Mouse (Mus musculus): ENCODE data around the gene Plppr5. TPM values are rescaled to one million over a fixed set of nuclear protein-coding genes. Genes with fewer than 3 reads are reported as not detected.

Gene Plppr5
- polyA plus RNA-seq, 1 experiment from 2014 or later: 1.8 TPM

GRCm38 (mm10) chr3:117684640-117685039, 110.0 kb downstream of the Plppr5 start:
- Histone ChIP-seq H3K4me3 (ENCODE audit: low read depth, low read length) (no peak overlapping the region), H3K9me3 (ENCODE audit: control insufficient read depth) (no peaks in the 10 kb centered on the region), H3K4me1 (replicated peaks; ENCODE audit: control insufficient read depth, insufficient read depth, low read length) (no peaks in the 10 kb centered on the region), H3K4me2 (replicated peaks; ENCODE audit: low read depth) (no peak overlapping the region), H3K27ac (ENCODE audit: low read depth, low read length) (no peak overlapping the region), H3K9ac (ENCODE audit: low read depth, low read length) (no peak overlapping the region), H3K27me3 (replicated peaks; ENCODE audit: control insufficient read depth, insufficient read depth, low read length) (no peaks in the 10 kb centered on the region), H3K36me3 (ENCODE audit: control insufficient read depth, insufficient read depth) (no peaks in the 10 kb centered on the region)
- no peak for TF ChIP-seq CTCF (IDR thresholded peaks at IDR 0.05; ENCODE audit: low read depth)
- WGBS: 78% methylated on average over 6 of the region's 6 CpGs
- no peak for ATAC-seq

- H3K4me3 ChIP-seq (ENCODE audit: low read depth, low read length): no peak overlapping the region
- no peak overlapping the region for H3K4me2 ChIP-seq (replicated peaks; ENCODE audit: low read depth)
- H3K36me3 ChIP-seq (ENCODE audit: control insufficient read depth, insufficient read depth): no peaks in the 10 kb centered on the region
- no peaks in the 10 kb centered on the region for H3K4me1 ChIP-seq (replicated peaks; ENCODE audit: control insufficient read depth, insufficient read depth, low read length)
- ATAC-seq: no peak
- no peaks in the 10 kb centered on the region for H3K27me3 ChIP-seq (replicated peaks; ENCODE audit: control insufficient read depth, insufficient read depth, low read length)
- no peak overlapping the region for H3K27ac ChIP-seq (ENCODE audit: low read depth, low read length)
- H3K9me3 ChIP-seq (ENCODE audit: control insufficient read depth): no peaks in the 10 kb centered on the region
- TF ChIP-seq CTCF (IDR thresholded peaks at IDR 0.05; ENCODE audit: low read depth): no peak
- no peak overlapping the region for H3K9ac ChIP-seq (ENCODE audit: low read depth, low read length)
- WGBS: 86% methylated on average over 3 of the region's 3 CpGs
Measured at GRCm38 (mm10) chr3:117686036-117686435, 111.4 kb downstream of the Plppr5 start.

- H3K4me3 ChIP-seq (ENCODE audit: low read depth, low read length): no peak overlapping the region
- no peak for ATAC-seq
Measured at GRCm38 (mm10) chr3:117686648-117687047, 112.0 kb downstream of the Plppr5 start.

GRCm38 (mm10) chr3:117694736-117695135, 120.1 kb downstream of the Plppr5 start:
- Histone ChIP-seq H3K36me3 (ENCODE audit: control insufficient read depth, insufficient read depth) (no peaks in the 10 kb centered on the region), H3K9me3 (ENCODE audit: control insufficient read depth) (no peaks in the 10 kb centered on the region), H3K4me2 (replicated peaks; ENCODE audit: low read depth) (no peak overlapping the region), H3K27me3 (replicated peaks; ENCODE audit: control insufficient read depth, insufficient read depth, low read length) (no peaks in the 10 kb centered on the region), H3K9ac (ENCODE audit: low read depth, low read length) (no peak overlapping the region), H3K4me1 (replicated peaks; ENCODE audit: control insufficient read depth, insufficient read depth, low read length) (no peaks in the 10 kb centered on the region), H3K4me3 (ENCODE audit: low read depth, low read length) (no peak overlapping the region), H3K27ac (ENCODE audit: low read depth, low read length) (no peak overlapping the region)
- no peak for ATAC-seq
- TF ChIP-seq CTCF (IDR thresholded peaks at IDR 0.05; ENCODE audit: low read depth): no peak
- 55% methylated on average over 1 of the region's 1 CpGs for WGBS

More at GRCm38 (mm10) chr3:117686648-117687047, 112.0 kb downstream of the Plppr5 start:
- Histone ChIP-seq H3K36me3 (ENCODE audit: control insufficient read depth, insufficient read depth) (no peaks in the 10 kb centered on the region), H3K4me2 (replicated peaks; ENCODE audit: low read depth) (no peak overlapping the region), H3K27me3 (replicated peaks; ENCODE audit: control insufficient read depth, insufficient read depth, low read length) (no peaks in the 10 kb centered on the region), H3K9ac (ENCODE audit: low read depth, low read length) (no peak overlapping the region), H3K4me1 (replicated peaks; ENCODE audit: control insufficient read depth, insufficient read depth, low read length) (no peaks in the 10 kb centered on the region), H3K9me3 (ENCODE audit: control insufficient read depth) (no peaks in the 10 kb centered on the region), H3K27ac (ENCODE audit: low read depth, low read length) (no peak overlapping the region)
- TF ChIP-seq CTCF (IDR thresholded peaks at IDR 0.05; ENCODE audit: low read depth): no peak
- WGBS: 80% methylated on average over 7 of the region's 7 CpGs

GRCm38 (mm10) chr3:117696350-117696749, 121.7 kb downstream of the Plppr5 start:
- Histone ChIP-seq H3K27ac (ENCODE audit: low read depth, low read length) (no peak overlapping the region), H3K9ac (ENCODE audit: low read depth, low read length) (no peak overlapping the region), H3K36me3 (ENCODE audit: control insufficient read depth, insufficient read depth) (no peaks in the 10 kb centered on the region), H3K27me3 (replicated peaks; ENCODE audit: control insufficient read depth, insufficient read depth, low read length) (no peaks in the 10 kb centered on the region), H3K9me3 (ENCODE audit: control insufficient read depth) (no peaks in the 10 kb centered on the region), H3K4me2 (replicated peaks; ENCODE audit: low read depth) (no peak overlapping the region), H3K4me3 (ENCODE audit: low read depth, low read length) (no peak overlapping the region), H3K4me1 (replicated peaks; ENCODE audit: control insufficient read depth, insufficient read depth, low read length) (no peaks in the 10 kb centered on the region)
- no peak for TF ChIP-seq CTCF (IDR thresholded peaks at IDR 0.05; ENCODE audit: low read depth)
- WGBS: 89% methylated on average over 5 of the region's 5 CpGs
- no peak for ATAC-seq

- Histone ChIP-seq H3K36me3 (ENCODE audit: control insufficient read depth, insufficient read depth) (no peaks in the 10 kb centered on the region), H3K4me1 (replicated peaks; ENCODE audit: control insufficient read depth, insufficient read depth, low read length) (no peaks in the 10 kb centered on the region), H3K4me3 (ENCODE audit: low read depth, low read length) (no peak overlapping the region), H3K27ac (ENCODE audit: low read depth, low read length) (no peak overlapping the region), H3K4me2 (replicated peaks; ENCODE audit: low read depth) (no peak overlapping the region), H3K9me3 (ENCODE audit: control insufficient read depth) (no peaks in the 10 kb centered on the region), H3K27me3 (replicated peaks; ENCODE audit: control insufficient read depth, insufficient read depth, low read length) (no peaks in the 10 kb centered on the region), H3K9ac (ENCODE audit: low read depth, low read length) (no peak overlapping the region)
- TF ChIP-seq CTCF (IDR thresholded peaks at IDR 0.05; ENCODE audit: low read depth): peak; percentile 46
- no peak for ATAC-seq
Measured at GRCm38 (mm10) chr3:117708788-117709187, 134.2 kb downstream of the Plppr5 start.

Data from intestine, postnatal 0 days (tissue).